Mouse (Mus musculus) small intestine, adult 2 months (tissue): ENCODE data around the gene Lrrc58. TPM values are rescaled to one million over a fixed set of nuclear protein-coding genes. Genes with fewer than 3 reads are reported as not detected.

Experiments
- H3K27ac ChIP-seq: fragments of 200-500 bp; 2 replicates; pipeline ENCODE4 v1.5.1; 2012; ENCODE audit warnings: low read depth, low read length, control low read depth, inconsistent platforms; ENCODE audit not compliant: insufficient read depth
- H3K27me3 ChIP-seq: fragments of 200-500 bp; 2 replicates; pipeline ENCODE4 v1.6.1; 2012; ENCODE audit warnings: mild to moderate bottlenecking, moderate library complexity, low read length, inconsistent platforms; ENCODE audit not compliant: control insufficient read depth, insufficient read depth
- H3K36me3 ChIP-seq: fragments of 200-500 bp; 2 replicates; pipeline ENCODE4 v1.6.1; 2012; ENCODE audit warnings: mild to moderate bottlenecking, low read length, control low read depth, inconsistent platforms; ENCODE audit not compliant: control insufficient read depth, insufficient read depth
- H3K4me1 ChIP-seq: fragments of 200-500 bp; 2 replicates; pipeline ENCODE4 v1.6.1; 2012; ENCODE audit warnings: low read length, inconsistent platforms, mixed read lengths; ENCODE audit not compliant: control insufficient read depth, insufficient read depth, insufficient read length
- H3K4me3 ChIP-seq: fragments of 200-500 bp; 2 replicates; pipeline ENCODE4 v1.5.1; 2012; ENCODE audit warnings: low read depth, mild to moderate bottlenecking, control low read depth, inconsistent platforms, low read length, moderate library complexity
- CTCF ChIP-seq: fragments of 200-500 bp; IDR thresholded peaks from 2 replicates; pipeline ENCODE4 v1.5.1; 2012; ENCODE audit warnings: low read depth, mild to moderate bottlenecking, control low read depth, inconsistent platforms, low read length, moderate library complexity, mixed read lengths; ENCODE audit not compliant: insufficient replicate concordance, insufficient read length; ENCODE audit errors: extremely low read depth
- POLR2A ChIP-seq: fragments of 200-500 bp; IDR thresholded peaks from 2 replicates; pipeline ENCODE4 v1.6.1; 2012; ENCODE audit warnings: low read depth, mild to moderate bottlenecking, control low read depth, inconsistent platforms, low read length, moderate library complexity
- WGBS: fragments of 180-500 bp; shearing (Covaris S2); methylation state at CpG from one replicate; pipeline ENCODE4 v1.1.7; 2018; 5-methylcytosine and 5-hydroxymethylcytosine counted together
- polyA plus RNA-seq: library from polyadenylated mRNA; depleted of rRNA; stranded (reverse); fragments of >200 nt; gene quantifications from 2 replicates; pipeline ENCODE4 v1.2.3, GENCODE M21; 2012

Gene Lrrc58
- polyA plus RNA-seq, 1 experiment = 5.1 TPM

DNA sequence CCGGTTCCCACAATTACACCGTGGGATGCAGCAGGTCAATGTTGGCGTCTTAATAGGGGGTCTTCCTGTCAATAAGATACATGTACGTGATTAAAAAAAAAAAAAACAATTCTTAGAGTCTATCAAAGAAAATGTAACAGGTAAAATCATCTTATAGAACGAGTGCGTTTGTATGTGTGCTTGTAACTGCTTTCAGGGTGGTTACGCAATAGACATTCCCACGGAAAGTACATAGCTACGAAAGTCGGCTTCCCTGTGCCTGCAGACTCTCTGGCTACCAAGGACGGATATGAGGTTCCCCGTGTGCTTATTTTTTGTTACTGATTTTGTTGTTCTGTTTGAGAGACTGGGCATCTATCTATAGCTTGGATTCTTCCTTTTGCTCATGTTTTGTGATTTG lies 24.4 kb upstream of the Lrrc58 start:
- Histone ChIP-seq H3K4me1 (no peaks in the 10 kb centered on the region; the same call in 1 of the 2 replicates), H3K27me3 (no peaks in the 10 kb centered on the region), H3K4me3 (no peak overlapping the region), H3K36me3 (no peaks in the 10 kb centered on the region), H3K27ac (no peak overlapping the region)
- TF ChIP-seq POLR2A (no peak), CTCF (no peak)
- WGBS = 39% methylated on average over 12 of the region's 12 CpGs

DNA sequence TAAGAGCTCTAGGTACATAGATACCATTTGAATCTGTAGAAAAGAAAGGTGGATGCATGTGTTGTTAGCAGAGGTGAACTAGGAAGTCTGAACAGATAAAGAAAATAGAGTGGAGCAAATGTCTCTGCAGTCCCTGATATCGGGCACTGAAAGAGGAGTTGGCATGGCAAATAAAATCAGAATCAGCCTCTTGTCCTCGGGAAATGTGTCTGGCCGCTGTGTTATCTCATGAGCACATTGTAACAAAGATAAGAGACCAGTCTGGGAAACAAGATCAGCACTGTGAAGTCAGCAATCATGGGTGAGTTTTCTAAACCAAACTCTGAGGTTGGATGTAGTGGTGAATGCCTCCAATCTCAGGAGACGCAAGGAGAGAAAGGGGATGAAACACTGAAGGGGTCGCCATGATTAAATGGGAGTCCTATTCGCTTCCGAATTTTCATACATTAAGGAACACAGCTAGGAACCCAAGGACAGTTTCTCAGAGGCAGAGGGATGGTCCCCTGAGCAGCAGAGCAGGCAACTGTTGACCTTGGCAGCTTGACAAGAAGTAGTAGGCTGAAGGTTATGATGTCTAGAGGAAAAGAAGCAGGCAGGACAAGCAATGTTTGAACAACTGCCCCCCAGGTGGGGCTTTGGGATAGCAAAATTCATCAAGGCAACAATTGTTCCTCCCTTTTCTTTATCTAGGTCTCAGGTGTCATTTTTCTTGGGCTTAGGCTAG lies 22.8 kb upstream of the Lrrc58 start:
- no peak for TF ChIP-seq CTCF
- no peak for TF ChIP-seq POLR2A
- WGBS = 25% methylated on average over 7 of the region's 7 CpGs
- H3K4me3 ChIP-seq = no peak overlapping the region
- H3K27me3 ChIP-seq = no peaks in the 10 kb centered on the region; the same call in 1 of the 2 replicates
- no peak overlapping the region for H3K27ac ChIP-seq
- H3K4me1 ChIP-seq = no peaks in the 10 kb centered on the region; the same call in 1 of the 2 replicates
- no peaks in the 10 kb centered on the region for H3K36me3 ChIP-seq

DNA sequence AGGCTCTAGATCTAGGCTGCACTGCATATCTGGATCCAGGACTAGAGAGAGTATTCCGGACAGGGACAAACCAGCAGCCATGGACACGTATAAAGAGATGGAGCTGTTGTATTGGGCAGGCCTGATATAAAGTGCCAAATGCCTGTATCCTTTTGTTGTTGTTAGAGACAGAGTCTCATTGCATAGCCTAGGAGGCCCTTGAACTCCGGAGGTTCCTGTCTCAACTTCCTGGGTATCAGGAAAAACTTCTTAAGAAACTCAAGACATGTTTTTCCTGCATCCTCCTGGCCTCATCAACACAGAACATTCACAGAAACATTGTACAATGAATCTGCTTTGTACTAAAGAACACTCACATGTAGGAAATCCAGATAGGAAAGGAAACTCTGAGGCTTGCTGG lies 21.1 kb upstream of the Lrrc58 start:
- TF ChIP-seq POLR2A = no peak
- no peak for TF ChIP-seq CTCF
- no peak overlapping the region for H3K4me3 ChIP-seq
- no peaks in the 10 kb centered on the region; the same call in 1 of the 2 replicates for H3K27me3 ChIP-seq
- 0 out of 2 replicates have a peak overlapping the region, but pooled peaks have one; percentile 28 for H3K27ac ChIP-seq
- H3K36me3 ChIP-seq = no peaks in the 10 kb centered on the region
- H3K4me1 ChIP-seq = no peaks in the 10 kb centered on the region; the same call in 1 of the 2 replicates
- 91% methylated on average over 3 of the region's 3 CpGs for WGBS

DNA sequence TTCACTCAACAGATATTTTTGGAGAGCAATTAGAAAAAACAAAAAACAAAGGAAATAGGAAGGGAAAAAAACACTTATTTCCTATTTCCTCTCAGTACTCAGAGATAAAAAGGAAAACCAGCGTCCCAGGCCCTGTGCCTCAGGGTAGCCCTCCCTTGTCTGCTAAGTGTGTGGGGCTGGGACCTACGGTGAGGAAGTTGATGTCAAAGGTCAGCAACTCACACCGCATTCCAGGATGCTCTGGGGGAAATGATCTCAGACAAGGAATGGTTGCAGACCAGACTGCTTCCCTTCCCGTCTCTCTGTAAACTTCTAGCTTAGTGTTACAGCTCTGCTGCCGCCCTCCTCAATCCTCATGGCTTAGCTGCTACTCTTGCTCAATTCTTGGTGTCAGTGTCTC lies 16.8 kb upstream of the Lrrc58 start:
- 63% methylated on average over 5 of the region's 5 CpGs for WGBS
- no peaks in the 10 kb centered on the region for H3K36me3 ChIP-seq
- no peak overlapping the region for H3K4me3 ChIP-seq
- H3K4me1 ChIP-seq = no peaks in the 10 kb centered on the region
- H3K27ac ChIP-seq = no peak overlapping the region
- TF ChIP-seq CTCF = no peak
- TF ChIP-seq POLR2A = no peak
- H3K27me3 ChIP-seq = no peaks in the 10 kb centered on the region; the same call in 1 of the 2 replicates

DNA sequence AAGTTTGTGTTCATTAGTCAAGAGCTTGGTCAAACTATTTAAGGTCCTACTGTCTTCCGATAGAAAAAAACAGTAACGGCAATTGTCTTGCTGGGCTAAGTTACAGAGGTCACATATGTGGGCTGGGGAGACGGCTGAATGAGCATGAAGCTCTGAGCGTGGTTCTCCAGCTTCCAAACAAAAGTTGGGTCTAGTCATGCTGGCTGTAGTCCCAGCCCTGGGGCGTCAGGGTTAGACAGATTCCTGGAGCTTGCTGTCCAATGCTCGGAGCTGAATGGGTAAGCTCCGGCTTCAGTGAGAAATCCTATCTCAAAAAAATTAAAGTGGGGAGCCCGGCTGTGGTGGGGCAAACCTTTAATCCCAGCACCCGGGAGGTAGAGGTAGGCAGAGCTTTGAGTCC lies 14.9 kb upstream of the Lrrc58 start:
- no peaks in the 10 kb centered on the region; the same call in 1 of the 2 replicates for H3K27me3 ChIP-seq
- TF ChIP-seq CTCF (no peak), POLR2A (no peak)
- no peaks in the 10 kb centered on the region for H3K4me1 ChIP-seq
- no peak overlapping the region for H3K27ac ChIP-seq
- H3K36me3 ChIP-seq = no peaks in the 10 kb centered on the region
- H3K4me3 ChIP-seq = no peak overlapping the region
- 76% methylated on average over 9 of the region's 9 CpGs for WGBS

- H3K4me3 ChIP-seq = no peak overlapping the region
- TF ChIP-seq POLR2A = no peak
- no peak for TF ChIP-seq CTCF
- WGBS = 86% methylated on average over 14 of the region's 14 CpGs
- H3K27ac ChIP-seq = no peak overlapping the region
- no peaks in the 10 kb centered on the region for H3K36me3 ChIP-seq
- H3K4me1 ChIP-seq = no peaks in the 10 kb centered on the region
- no peaks in the 10 kb centered on the region; the same call in 1 of the 2 replicates for H3K27me3 ChIP-seq
Measured at GRCm38 (mm10) chr16:37854054-37854453, 14.1 kb upstream of the Lrrc58 start.

DNA sequence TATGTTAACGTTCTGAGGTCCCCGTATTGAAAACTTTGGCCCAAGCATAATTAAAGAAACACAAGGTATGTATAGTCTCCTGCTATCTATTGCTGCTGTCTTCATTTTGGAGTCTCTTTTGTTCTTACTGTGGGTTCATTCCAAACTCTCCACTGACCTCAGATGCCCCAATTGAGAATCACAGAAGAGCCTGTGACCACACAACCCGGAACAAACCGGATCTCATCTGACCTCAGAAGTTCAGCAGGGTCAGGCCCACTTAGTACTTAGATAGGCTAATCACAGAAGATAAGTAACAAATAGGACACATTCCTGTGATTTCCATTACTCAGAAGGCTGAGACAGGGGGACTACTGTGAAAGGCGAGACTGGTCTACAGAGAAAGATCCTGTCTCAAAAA lies 13.6 kb upstream of the Lrrc58 start:
- H3K36me3 ChIP-seq = no peaks in the 10 kb centered on the region
- no peak overlapping the region for H3K27ac ChIP-seq
- 59% methylated on average over 5 of the region's 5 CpGs for WGBS
- H3K4me3 ChIP-seq = no peak overlapping the region
- H3K4me1 ChIP-seq = no peaks in the 10 kb centered on the region
- no peaks in the 10 kb centered on the region; the same call in 1 of the 2 replicates for H3K27me3 ChIP-seq
- TF ChIP-seq CTCF = no peak
- TF ChIP-seq POLR2A = no peak

- no peak overlapping the region for H3K4me3 ChIP-seq
- H3K27ac ChIP-seq = no peak overlapping the region
- H3K4me1 ChIP-seq = no peaks in the 10 kb centered on the region
- H3K27me3 ChIP-seq = no peaks in the 10 kb centered on the region
- H3K36me3 ChIP-seq = no peaks in the 10 kb centered on the region
- 77% methylated on average over 8 of the region's 8 CpGs for WGBS
- TF ChIP-seq CTCF = no peak
- no peak for TF ChIP-seq POLR2A
Measured at GRCm38 (mm10) chr16:37855583-37855982, 12.6 kb upstream of the Lrrc58 start.
